Mouse (Mus musculus): ENCODE measurements around the gene Pde6d.

Gene Pde6d

GRCm38 (mm10) chr1:86582451-86583096 is at the start of gene Pde6d, which contains the start of gene Cops7b:
Gene Pde6d, minus strand, starts transcription at chr1:86582629.
Gene Cops7b, plus strand, starts transcription at chr1:86582904.
- DNase-seq (ENCODE audit: low spot score) = peak; percentile 97

- no peak for DNase-seq (ENCODE audit: low spot score)
Measured at GRCm38 (mm10) chr1:86630527-86630926, 48.1 kb upstream of the Pde6d start.

GRCm38 (mm10) chr1:86629936-86630335 is 47.5 kb upstream of the Pde6d start:
- DNase-seq (ENCODE audit: low spot score) = no peak

- DNase-seq (ENCODE audit: low spot score) = no peak
Measured at GRCm38 (mm10) chr1:86628270-86628669, 45.8 kb upstream of the Pde6d start.

GRCm38 (mm10) chr1:86623001-86624000 is 40.9 kb upstream of the Pde6d start:
- DNase-seq (ENCODE audit: low spot score) = no peak

- no peak for DNase-seq (ENCODE audit: low spot score)
Measured at GRCm38 (mm10) chr1:86622296-86622695, 39.9 kb upstream of the Pde6d start.

GRCm38 (mm10) chr1:86618454-86619125 is 36.2 kb upstream of the Pde6d start:
- peak; percentile 89 for DNase-seq (ENCODE audit: low spot score)

GRCm38 (mm10) chr1:86614269-86614668 is 31.8 kb upstream of the Pde6d start:
- DNase-seq (ENCODE audit: low spot score) = peak; percentile 73

GRCm38 (mm10) chr1:86612081-86612480 is 29.7 kb upstream of the Pde6d start:
- DNase-seq (ENCODE audit: low spot score) = no peak

- DNase-seq (ENCODE audit: low spot score) = no peak
Measured at GRCm38 (mm10) chr1:86610954-86611353, 28.5 kb upstream of the Pde6d start.

GRCm38 (mm10) chr1:86600117-86600516 is 17.7 kb upstream of the Pde6d start:
- DNase-seq (ENCODE audit: low spot score) = no peak

GRCm38 (mm10) chr1:86598516-86598915 is 16.1 kb upstream of the Pde6d start:
- peak; percentile 73 for DNase-seq (ENCODE audit: low spot score)

GRCm38 (mm10) chr1:86596512-86596911 is 14.1 kb upstream of the Pde6d start:
- DNase-seq (ENCODE audit: low spot score) = no peak

- DNase-seq (ENCODE audit: low spot score) = no peak
Measured at GRCm38 (mm10) chr1:86595315-86595714, 12.9 kb upstream of the Pde6d start.

GRCm38 (mm10) chr1:86594539-86594938 is 12.1 kb upstream of the Pde6d start:
- no peak for DNase-seq (ENCODE audit: low spot score)

GRCm38 (mm10) chr1:86586992-86587391 is 4.6 kb upstream of the Pde6d start:
- DNase-seq (ENCODE audit: low spot score) = peak; percentile 84

GRCm38 (mm10) chr1:86583709-86584108 is 1.3 kb upstream of the Pde6d start:
- DNase-seq (ENCODE audit: low spot score) = no peak

GRCm38 (mm10) chr1:86581692-86582450 is 558 bp downstream of the Pde6d start:
- DNase-seq (ENCODE audit: low spot score) = peak; percentile 23

- DNase-seq (ENCODE audit: low spot score) = no peak
Measured at GRCm38 (mm10) chr1:86580426-86580825, 2.0 kb downstream of the Pde6d start.

GRCm38 (mm10) chr1:86571941-86572340 is 10.5 kb downstream of the Pde6d start:
- no peak for DNase-seq (ENCODE audit: low spot score)

- DNase-seq (ENCODE audit: low spot score) = no peak
Measured at GRCm38 (mm10) chr1:86571381-86571780, 11.0 kb downstream of the Pde6d start.
